Mouse (Mus musculus): ENCODE results near the gene Cfap58. TPM values are rescaled to one million over a fixed set of nuclear protein-coding genes. Genes with fewer than 3 reads are reported as not detected.

Cfap58 gene
- total and polyA plus RNA-seq, 2 experiments = not detected

DNA sequence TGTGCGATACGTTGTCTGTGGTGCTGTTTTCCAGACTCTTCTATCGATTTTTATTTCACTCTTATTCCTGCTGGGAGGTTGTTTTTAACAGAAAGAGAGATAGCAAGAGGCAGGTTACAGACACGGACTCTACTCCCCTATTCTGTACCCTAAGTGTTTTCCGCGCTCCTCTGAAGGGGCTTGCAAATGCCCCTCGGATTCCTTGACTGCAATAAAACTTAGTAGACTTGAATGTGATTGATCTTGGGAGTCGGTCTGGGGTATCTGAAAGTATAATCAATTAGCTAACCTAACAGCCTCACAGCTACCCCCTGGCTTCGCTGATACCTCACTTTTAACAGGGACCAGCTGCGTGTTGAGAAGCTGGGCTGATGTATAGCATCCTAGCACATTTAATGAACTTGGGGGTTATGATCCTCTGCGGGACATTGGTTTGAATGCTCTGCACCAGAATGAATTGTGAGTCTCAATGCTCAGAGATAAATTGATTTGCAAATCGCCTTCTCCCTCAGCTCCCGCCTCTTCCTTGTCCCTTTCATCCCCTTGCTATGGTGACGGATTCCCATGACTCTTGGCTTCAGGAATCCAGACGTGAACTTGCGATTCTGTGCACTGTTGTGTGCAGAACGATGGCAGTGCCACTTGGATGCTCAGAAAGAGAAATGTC, 31.7 kb downstream of the Cfap58 start:
- H3K4me1 ChIP-seq (ENCODE audit: control insufficient read depth, insufficient read depth, low read length) = no peaks in the 10 kb centered on the region
- WGBS = 72% methylated on average over 17 of the region's 17 CpGs
- H3K79me2 ChIP-seq (ENCODE audit: control insufficient read depth, insufficient read depth, low read length) = no peaks in the 10 kb centered on the region
- H3K27me3 ChIP-seq (ENCODE audit: control insufficient read depth, insufficient read depth, low read length) = 0 out of 2 replicates have a peak, but pooled peaks cover 2% of the 10 kb centered on the region
- TF ChIP-seq CTCF (IDR thresholded peaks at IDR 0.05; ENCODE audit: low read depth, low read length) (no peak), POLR2A (IDR thresholded peaks at IDR 0.05; ENCODE audit: extremely low read depth, insufficient read depth, low read length) (no peak)
- no peak for DNase-seq (ENCODE audit: extremely low read depth, low read depth, low spot score)
- no peak overlapping the region for H3K27ac ChIP-seq (replicated peaks; ENCODE audit: insufficient read depth, low read depth, low read length)
- H3K9ac ChIP-seq (ENCODE audit: low read depth, low read length) = no peak overlapping the region
- no peaks in the 10 kb centered on the region for H3K36me3 ChIP-seq (ENCODE audit: control insufficient read depth, insufficient read depth, low read length)
- no peak overlapping the region for H3K4me3 ChIP-seq (ENCODE audit: insufficient read depth, low read depth, low read length)

GRCm38 (mm10) chr19:47971066-47971465, 33.6 kb downstream of the Cfap58 start:
- Histone ChIP-seq H3K9ac (ENCODE audit: low read depth, low read length) (no peak overlapping the region), H3K27me3 (ENCODE audit: control insufficient read depth, insufficient read depth, low read length) (0 out of 2 replicates have a peak, but pooled peaks cover 2% of the 10 kb centered on the region), H3K4me3 (ENCODE audit: insufficient read depth, low read depth, low read length) (no peak overlapping the region), H3K79me2 (ENCODE audit: control insufficient read depth, insufficient read depth, low read length) (no peaks in the 10 kb centered on the region), H3K27ac (replicated peaks; ENCODE audit: insufficient read depth, low read depth, low read length) (no peak overlapping the region), H3K36me3 (ENCODE audit: control insufficient read depth, insufficient read depth, low read length) (no peaks in the 10 kb centered on the region), H3K4me1 (ENCODE audit: control insufficient read depth, insufficient read depth, low read length) (no peaks in the 10 kb centered on the region)
- 89% methylated on average over 8 of the region's 8 CpGs for WGBS
- TF ChIP-seq POLR2A (IDR thresholded peaks at IDR 0.05; ENCODE audit: extremely low read depth, insufficient read depth, low read length) (no peak), CTCF (IDR thresholded peaks at IDR 0.05; ENCODE audit: low read depth, low read length) (no peak)
- no peak for DNase-seq (ENCODE audit: extremely low read depth, low read depth, low spot score)

GRCm38 (mm10) chr19:47978109-47978701, 40.7 kb downstream of the Cfap58 start:
- 73% methylated on average over 15 of the region's 15 CpGs for WGBS
- no peaks in the 10 kb centered on the region for H3K27me3 ChIP-seq (ENCODE audit: control insufficient read depth, insufficient read depth, low read length)
- H3K79me2 ChIP-seq (ENCODE audit: control insufficient read depth, insufficient read depth, low read length) = no peaks in the 10 kb centered on the region
- H3K36me3 ChIP-seq (ENCODE audit: control insufficient read depth, insufficient read depth, low read length) = no peaks in the 10 kb centered on the region
- H3K9ac ChIP-seq (ENCODE audit: low read depth, low read length) = no peak overlapping the region
- no peak overlapping the region for H3K4me3 ChIP-seq (ENCODE audit: insufficient read depth, low read depth, low read length)
- DNase-seq (ENCODE audit: extremely low read depth, low read depth, low spot score) = no peak
- TF ChIP-seq POLR2A (IDR thresholded peaks at IDR 0.05; ENCODE audit: extremely low read depth, insufficient read depth, low read length) (no peak), CTCF (IDR thresholded peaks at IDR 0.05; ENCODE audit: low read depth, low read length) (no peak)
- H3K4me1 ChIP-seq (ENCODE audit: control insufficient read depth, insufficient read depth, low read length) = no peaks in the 10 kb centered on the region
- no peak overlapping the region for H3K27ac ChIP-seq (replicated peaks; ENCODE audit: insufficient read depth, low read depth, low read length)

DNA sequence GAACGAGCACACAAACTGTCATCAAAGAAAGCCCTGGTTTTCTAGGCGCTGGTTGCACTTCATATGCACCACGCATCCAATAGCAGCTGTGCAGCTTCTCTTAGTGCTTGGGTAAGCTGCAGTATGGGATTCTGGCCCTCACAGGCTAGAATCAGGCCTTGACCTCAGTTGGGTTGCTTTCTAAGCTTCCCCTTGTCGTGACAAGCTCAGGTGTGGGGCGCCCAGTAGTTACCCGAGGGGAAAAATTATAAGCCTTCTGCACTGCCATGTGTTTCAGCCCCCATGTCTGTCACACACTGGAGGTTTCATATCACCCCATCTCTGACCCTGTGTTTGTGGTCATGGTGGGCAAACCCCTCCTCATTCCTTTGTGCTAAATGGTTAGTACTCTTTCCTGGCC, 42.0 kb downstream of the Cfap58 start:
- no peaks in the 10 kb centered on the region for H3K79me2 ChIP-seq (ENCODE audit: control insufficient read depth, insufficient read depth, low read length)
- no peaks in the 10 kb centered on the region for H3K4me1 ChIP-seq (ENCODE audit: control insufficient read depth, insufficient read depth, low read length)
- no peak overlapping the region for H3K27ac ChIP-seq (replicated peaks; ENCODE audit: insufficient read depth, low read depth, low read length)
- H3K4me3 ChIP-seq (ENCODE audit: insufficient read depth, low read depth, low read length) = no peak overlapping the region
- H3K27me3 ChIP-seq (ENCODE audit: control insufficient read depth, insufficient read depth, low read length) = no peaks in the 10 kb centered on the region
- no peak for TF ChIP-seq CTCF (IDR thresholded peaks at IDR 0.05; ENCODE audit: low read depth, low read length)
- no peak for TF ChIP-seq POLR2A (IDR thresholded peaks at IDR 0.05; ENCODE audit: extremely low read depth, insufficient read depth, low read length)
- H3K36me3 ChIP-seq (ENCODE audit: control insufficient read depth, insufficient read depth, low read length) = no peaks in the 10 kb centered on the region
- no peak for DNase-seq (ENCODE audit: extremely low read depth, low read depth, low spot score)
- H3K9ac ChIP-seq (ENCODE audit: low read depth, low read length) = no peak overlapping the region
- 73% methylated on average over 6 of the region's 6 CpGs for WGBS

- WGBS = 77% methylated on average over 10 of the region's 10 CpGs
- TF ChIP-seq CTCF (IDR thresholded peaks at IDR 0.05; ENCODE audit: low read depth, low read length) = no peak
- H3K36me3 ChIP-seq (ENCODE audit: control insufficient read depth, insufficient read depth, low read length) = no peaks in the 10 kb centered on the region
- H3K9ac ChIP-seq (ENCODE audit: low read depth, low read length) = no peak overlapping the region
- no peaks in the 10 kb centered on the region for H3K4me1 ChIP-seq (ENCODE audit: control insufficient read depth, insufficient read depth, low read length)
- DNase-seq (ENCODE audit: extremely low read depth, low read depth, low spot score) = no peak
- H3K27ac ChIP-seq (replicated peaks; ENCODE audit: insufficient read depth, low read depth, low read length) = no peak overlapping the region
- no peaks in the 10 kb centered on the region for H3K27me3 ChIP-seq (ENCODE audit: control insufficient read depth, insufficient read depth, low read length)
- H3K79me2 ChIP-seq (ENCODE audit: control insufficient read depth, insufficient read depth, low read length) = no peaks in the 10 kb centered on the region
- H3K4me3 ChIP-seq (ENCODE audit: insufficient read depth, low read depth, low read length) = no peak overlapping the region
Measured at GRCm38 (mm10) chr19:47980241-47980640, 42.8 kb downstream of the Cfap58 start.

DNA sequence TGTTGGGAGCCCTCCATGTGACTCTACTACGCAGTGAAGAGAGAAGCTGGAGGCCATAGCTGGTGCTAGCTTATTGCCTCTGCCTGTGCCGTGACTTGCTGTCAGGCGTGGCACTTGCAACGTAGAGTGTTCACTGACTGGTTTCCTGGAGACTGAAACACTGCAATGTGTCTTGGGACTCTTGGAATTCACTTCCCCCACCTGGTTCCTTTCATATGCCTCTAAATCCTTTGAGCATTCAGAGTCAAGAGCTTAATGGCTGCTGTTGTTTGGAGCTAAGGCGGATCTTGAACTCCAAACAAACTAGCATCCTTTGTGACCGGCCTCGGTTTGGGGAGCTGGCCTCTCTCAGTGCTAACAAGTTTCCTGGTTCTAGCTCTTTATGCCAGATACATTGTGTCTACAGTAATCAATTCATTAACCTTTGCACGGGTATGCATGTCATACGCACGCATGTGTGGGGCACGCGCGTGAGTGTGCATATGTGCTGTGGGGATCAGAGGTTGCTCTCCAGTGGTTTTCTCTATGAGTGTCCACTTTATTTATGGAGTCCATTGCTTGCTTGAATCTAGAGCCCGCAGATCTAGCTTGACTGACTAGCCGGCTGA, 48.2 kb downstream of the Cfap58 start:
- 89% methylated on average over 15 of the region's 15 CpGs for WGBS
- H3K4me3 ChIP-seq (ENCODE audit: insufficient read depth, low read depth, low read length) = no peak overlapping the region
- no peaks in the 10 kb centered on the region for H3K4me1 ChIP-seq (ENCODE audit: control insufficient read depth, insufficient read depth, low read length)
- no peak overlapping the region for H3K9ac ChIP-seq (ENCODE audit: low read depth, low read length)
- TF ChIP-seq POLR2A (IDR thresholded peaks at IDR 0.05; ENCODE audit: extremely low read depth, insufficient read depth, low read length) (no peak), CTCF (IDR thresholded peaks at IDR 0.05; ENCODE audit: low read depth, low read length) (no peak)
- H3K27ac ChIP-seq (replicated peaks; ENCODE audit: insufficient read depth, low read depth, low read length) = no peak overlapping the region
- H3K79me2 ChIP-seq (ENCODE audit: control insufficient read depth, insufficient read depth, low read length) = no peaks in the 10 kb centered on the region
- no peak for DNase-seq (ENCODE audit: extremely low read depth, low read depth, low spot score)
- H3K36me3 ChIP-seq (ENCODE audit: control insufficient read depth, insufficient read depth, low read length) = no peaks in the 10 kb centered on the region
- H3K27me3 ChIP-seq (ENCODE audit: control insufficient read depth, insufficient read depth, low read length) = no peaks in the 10 kb centered on the region
